Mouse (Mus musculus): ENCODE data around the gene Aak1.
"Not testable (repeated sequence)": the region's sequence is repeated elsewhere in the genome, so short reads cannot be mapped to it uniquely, and the experiment has no call there.

Gene Aak1

DNA sequence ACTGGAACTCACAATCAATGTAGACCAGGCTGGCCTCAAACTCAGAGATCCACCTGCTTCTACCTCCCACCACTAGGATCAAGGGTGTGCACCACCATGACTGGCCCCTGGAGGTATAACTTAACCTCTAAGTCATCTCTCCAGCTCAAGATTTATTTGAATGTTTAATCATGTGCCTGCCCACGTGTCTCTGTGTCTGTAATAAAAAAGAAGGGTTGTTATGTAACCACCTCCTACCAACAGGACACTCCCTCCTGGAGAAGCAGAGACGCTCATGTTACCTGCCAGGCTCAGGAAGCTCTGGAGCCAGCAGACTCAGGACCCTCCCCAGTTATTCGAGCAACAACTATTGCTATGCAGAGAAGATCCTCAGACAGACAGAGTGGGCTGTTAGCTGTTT is 7.4 kb upstream of the Aak1 start:
- DNase-seq (ENCODE audit: low read depth) = no peak

DNA sequence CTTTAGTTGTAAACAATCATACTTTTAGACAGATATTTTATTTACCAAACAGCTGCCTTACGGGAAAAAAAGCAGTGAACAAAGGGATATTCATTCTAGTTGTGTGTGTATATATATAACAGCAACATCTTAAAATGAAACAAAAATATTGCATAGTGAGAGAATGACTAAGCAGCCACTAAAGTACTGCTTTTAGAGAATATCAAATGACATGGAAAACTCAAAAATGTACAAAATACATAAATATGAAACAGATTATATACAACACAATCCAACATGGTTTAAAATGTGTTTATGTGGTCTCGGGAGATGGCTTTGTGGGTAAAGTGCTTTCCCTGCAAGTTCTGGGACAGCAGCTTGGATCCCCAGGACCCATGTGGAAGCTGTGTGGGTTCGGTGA is 5.7 kb upstream of the Aak1 start:
- DNase-seq (ENCODE audit: low read depth) = no peak

DNA sequence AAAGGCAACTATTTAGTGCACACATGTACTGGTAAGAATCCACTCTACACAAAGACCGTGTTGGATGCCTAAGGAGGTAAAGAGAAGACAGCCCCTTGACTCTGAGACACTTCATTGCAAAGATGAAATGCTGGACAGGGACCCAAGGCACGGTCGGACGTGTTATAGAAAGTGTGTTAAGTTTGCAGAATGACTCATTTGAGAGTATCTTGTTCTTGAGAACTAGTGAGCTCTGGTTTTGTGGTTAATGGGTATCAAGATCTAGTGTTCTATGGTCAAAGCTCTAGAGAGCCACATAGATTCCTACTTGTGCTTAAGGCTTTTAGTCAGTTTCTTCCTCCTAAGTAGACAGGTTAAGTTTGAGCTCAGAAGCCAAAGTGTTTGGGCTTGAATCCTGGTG is 2.9 kb upstream of the Aak1 start:
- DNase-seq (ENCODE audit: low read depth) = no peak

DNA sequence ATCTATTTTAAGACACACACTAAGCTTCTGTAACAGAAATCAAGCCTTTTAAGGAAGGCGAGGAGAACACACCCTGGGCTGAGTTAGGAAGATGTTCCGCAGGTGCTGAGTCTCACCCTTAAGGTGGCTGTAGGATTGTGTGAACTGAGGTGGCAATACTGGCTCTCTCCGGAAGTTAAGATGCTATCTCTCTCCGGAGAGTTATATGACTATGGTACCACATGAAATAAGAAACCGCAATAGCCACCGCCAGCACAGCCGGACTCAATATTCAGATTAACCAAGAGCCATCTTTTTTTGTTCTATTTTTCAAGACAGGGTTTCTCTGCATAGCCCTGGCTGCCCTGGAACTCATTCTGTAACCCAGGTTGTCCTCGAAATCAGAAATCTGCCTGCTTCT is 1.5 kb upstream of the Aak1 start:
- DNase-seq (ENCODE audit: low read depth) = no peak

DNA sequence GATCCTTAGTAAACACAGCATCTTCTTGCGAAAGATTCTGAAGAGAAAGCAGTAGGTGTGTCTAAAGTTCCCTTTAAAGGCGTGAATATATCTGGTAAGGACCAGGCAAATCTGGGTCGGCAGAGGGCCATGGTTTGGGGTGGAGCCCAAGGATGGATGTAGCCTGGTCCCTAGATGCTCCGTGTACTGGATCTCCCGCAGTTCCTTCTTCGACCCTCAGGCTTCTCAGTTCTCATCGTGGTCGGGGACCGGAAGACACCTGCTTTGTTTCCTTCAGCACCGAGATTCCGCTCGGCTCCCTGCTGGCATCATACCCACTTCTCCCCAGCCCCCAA is 770 bp upstream of the Aak1 start:
- DNase-seq (ENCODE audit: low read depth) = no peak

DNA sequence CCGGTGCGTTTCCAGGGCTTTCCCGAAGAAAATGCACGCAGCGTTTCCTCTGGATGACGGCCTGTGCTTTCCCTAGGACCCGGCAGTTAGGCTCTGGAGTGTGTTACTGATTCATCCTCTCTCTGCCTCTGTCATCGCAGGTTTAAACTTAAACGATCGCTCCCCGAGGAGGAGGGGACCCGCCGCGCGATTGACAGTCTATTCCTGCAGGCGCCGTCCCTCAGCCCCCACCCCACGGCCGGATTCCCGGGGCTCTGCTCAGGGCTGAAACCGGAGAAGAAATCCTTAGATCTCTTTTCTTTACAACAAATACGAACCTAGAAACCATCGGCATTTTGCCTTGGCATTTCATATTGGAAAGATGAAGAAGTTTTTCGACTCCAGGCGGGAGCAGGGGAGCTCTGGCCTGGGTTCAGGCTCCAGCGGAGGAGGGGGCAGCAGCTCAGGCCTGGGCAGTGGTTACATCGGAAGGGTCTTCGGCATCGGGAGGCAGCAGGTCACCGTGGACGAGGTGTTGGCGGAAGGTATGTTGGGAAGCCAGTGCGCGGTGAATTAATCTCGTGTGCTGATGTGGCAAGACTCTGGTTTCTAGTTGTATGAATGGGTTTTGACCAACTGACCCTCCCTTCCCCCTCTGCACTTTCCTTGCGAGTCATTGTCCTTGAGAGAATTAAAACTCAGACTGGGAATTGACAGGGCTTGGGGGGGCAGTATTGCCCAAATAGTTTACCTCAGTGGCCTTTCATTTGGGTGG is 552 bp downstream of the Aak1 start:
- no peak for DNase-seq (ENCODE audit: low read depth)

GRCm38 (mm10) chr6:86850588-86850987 is 1.3 kb downstream of the Aak1 start:
- no peak for DNase-seq (ENCODE audit: low read depth)

DNA sequence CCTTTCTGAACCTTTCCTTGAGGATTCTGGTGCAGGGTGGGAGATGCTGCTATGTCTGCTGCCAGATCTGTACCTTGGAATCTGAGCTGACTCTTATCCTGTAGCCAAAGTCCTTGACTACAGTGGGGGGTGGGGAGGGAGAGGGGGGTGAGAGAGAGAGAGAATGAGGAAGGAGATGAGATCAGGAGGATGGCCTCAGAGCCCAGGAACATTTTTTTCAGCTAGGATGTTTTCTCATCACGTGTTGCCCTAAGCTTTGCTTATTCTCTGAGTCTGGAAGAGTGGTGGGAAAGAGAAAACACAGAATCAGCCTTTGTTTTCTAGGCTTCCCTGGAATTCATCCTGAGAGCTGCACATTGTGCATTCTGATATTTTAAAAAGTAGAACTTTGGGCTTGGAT is 2.2 kb downstream of the Aak1 start:
- no peak for DNase-seq (ENCODE audit: low read depth)

- no peak for DNase-seq (ENCODE audit: low read depth)
Observed at GRCm38 (mm10) chr6:86853928-86854327, 4.6 kb downstream of the Aak1 start.

- DNase-seq (ENCODE audit: low read depth) = no peak
Observed at GRCm38 (mm10) chr6:86854941-86855340, 5.6 kb downstream of the Aak1 start.

GRCm38 (mm10) chr6:86858606-86859005 is 9.3 kb downstream of the Aak1 start:
- no peak for DNase-seq (ENCODE audit: low read depth)

DNA sequence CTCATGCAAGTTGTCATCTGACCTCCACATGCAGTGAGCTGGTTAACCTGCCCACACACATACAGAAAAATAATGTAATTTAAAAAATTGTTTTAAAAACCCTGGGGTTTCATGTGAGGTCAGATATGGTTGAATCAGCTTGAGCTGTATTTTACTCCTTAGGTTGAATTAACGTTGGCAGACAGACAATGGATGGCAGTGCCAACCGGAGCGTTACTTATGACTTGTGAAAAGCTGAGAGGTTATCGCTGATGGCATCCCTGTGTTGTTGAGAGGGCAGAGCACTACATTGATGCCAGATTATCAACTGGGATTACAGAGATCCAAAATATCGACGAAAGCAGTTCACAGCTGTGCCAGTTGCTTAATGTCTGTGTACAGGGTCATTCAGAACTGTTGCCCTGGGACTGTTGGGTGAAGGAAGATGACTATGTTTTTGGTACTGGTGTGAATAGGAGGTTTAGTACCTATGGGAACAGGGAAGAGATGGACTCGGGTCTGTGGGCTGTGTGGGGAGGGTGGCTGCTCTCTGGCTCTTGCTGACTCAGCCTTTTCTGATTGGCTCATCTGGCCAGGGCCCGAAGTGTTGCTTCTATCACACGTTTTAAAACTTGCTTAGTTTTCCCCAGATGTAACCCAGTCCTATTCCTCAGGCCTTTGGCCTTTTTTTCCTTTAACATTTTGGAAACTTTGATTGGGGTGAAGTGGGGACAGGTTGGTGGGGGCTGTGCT is 11.6 kb downstream of the Aak1 start:
- DNase-seq (ENCODE audit: low read depth) = no peak

GRCm38 (mm10) chr6:86864358-86864757 is 15.0 kb downstream of the Aak1 start:
- no peak for DNase-seq (ENCODE audit: low read depth)

DNA sequence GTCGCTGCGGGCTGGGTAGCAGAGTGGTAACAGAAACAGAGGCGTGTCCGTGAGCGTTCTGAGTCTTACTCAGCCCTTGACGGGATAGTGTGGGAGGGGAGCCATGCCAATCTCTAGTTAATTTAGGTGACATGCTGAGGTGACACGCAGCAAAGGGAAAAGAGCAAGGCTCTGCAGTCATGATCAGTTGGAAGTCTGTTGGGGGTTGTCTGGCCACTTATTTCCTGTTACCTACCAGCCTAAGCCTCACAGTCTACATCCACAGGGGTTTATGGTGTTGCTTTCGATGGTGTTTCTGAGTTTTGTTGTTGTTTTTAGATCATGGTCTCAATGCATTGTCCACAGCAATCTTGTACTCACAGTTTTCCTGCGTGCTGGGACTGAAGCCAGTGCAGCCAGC is 21.0 kb downstream of the Aak1 start:
- no peak for DNase-seq (ENCODE audit: low read depth)

DNA sequence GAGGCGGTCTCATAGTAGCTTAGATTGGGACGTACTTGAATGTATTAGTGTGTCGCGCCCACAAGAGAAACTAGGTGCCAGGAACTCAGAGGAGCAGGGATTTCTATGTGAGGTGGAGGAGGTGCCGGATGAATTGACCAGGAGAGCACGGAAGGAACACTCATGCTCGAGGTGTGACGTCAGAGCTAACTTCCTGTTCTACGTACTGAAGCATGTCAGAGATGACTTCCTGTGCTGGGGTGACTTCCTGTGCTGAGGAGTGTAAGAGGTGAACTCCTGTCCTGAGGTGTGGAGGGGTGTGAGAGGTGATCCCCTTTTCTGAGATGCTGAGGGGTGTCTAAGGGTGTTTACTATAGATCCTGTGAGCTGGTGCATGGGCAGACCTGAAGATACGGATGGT is 22.5 kb downstream of the Aak1 start:
- DNase-seq (ENCODE audit: low read depth) = no peak

GRCm38 (mm10) chr6:86874711-86875375 is 25.5 kb downstream of the Aak1 start:
- DNase-seq (ENCODE audit: low read depth) = no peak

GRCm38 (mm10) chr6:86876451-86876850 is 27.1 kb downstream of the Aak1 start:
- DNase-seq (ENCODE audit: low read depth) = no peak

- DNase-seq (ENCODE audit: low read depth) = not testable (repeated sequence)
Observed at GRCm38 (mm10) chr6:86878656-86879055, 29.3 kb downstream of the Aak1 start.

DNA sequence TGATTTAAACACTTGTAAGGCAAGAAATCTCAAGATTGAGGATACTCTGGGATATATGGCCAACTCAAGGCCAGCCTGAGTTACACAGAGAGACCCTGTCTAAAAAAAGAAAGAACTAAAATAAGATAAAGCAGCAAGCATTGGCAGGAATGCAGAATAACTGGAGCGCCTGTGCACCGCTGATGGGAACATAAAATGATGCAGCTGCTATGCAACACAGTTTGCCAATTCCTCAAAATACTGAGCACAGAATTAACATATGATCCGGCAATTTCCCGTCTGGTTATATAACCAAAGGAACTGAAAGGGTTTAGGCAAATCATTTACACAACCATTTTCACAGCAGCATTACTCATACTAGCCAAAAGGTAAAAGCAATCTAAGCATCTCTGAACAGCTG is 30.0 kb downstream of the Aak1 start:
- no peak for DNase-seq (ENCODE audit: low read depth)

DNA sequence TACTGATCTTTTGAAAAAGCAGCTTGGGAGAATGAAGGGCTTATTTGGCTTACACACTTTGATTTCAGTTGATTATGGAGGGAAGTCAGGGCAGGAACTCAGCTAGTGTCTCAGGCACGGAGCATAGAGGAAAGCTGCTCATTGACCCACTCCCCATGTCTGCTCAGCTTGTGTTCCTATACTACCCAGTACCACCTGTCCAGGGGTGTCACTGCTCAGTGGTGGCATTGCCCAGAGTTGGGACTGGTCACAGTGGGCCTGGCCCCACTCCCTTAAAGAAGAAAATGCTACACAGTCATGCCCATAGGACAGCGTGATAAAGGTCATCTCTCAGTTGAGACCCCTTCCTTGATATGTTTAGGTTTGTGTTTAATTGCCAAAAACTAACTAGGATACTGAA is 34.9 kb downstream of the Aak1 start:
- no peak for DNase-seq (ENCODE audit: low read depth)

DNA sequence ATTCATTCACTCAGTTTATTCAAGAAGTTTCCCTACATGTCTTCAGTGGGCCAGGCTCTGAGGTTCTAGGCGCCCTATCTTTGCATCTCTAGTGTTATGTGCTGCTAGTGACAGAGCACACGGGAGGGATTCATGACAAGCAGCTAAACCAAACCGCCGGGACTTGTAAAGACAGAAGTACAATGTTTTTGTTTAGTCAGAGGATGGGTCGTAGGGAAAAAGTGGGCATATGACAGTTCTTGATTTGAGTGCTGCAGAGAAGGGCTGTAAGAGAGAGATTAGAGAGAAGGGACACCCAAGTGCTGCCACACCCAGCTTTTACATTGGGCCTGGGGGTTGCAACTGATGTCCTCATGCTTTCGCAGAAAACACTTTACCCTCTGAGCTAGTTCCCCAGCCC is 35.4 kb downstream of the Aak1 start:
- DNase-seq (ENCODE audit: low read depth) = no peak

DNA sequence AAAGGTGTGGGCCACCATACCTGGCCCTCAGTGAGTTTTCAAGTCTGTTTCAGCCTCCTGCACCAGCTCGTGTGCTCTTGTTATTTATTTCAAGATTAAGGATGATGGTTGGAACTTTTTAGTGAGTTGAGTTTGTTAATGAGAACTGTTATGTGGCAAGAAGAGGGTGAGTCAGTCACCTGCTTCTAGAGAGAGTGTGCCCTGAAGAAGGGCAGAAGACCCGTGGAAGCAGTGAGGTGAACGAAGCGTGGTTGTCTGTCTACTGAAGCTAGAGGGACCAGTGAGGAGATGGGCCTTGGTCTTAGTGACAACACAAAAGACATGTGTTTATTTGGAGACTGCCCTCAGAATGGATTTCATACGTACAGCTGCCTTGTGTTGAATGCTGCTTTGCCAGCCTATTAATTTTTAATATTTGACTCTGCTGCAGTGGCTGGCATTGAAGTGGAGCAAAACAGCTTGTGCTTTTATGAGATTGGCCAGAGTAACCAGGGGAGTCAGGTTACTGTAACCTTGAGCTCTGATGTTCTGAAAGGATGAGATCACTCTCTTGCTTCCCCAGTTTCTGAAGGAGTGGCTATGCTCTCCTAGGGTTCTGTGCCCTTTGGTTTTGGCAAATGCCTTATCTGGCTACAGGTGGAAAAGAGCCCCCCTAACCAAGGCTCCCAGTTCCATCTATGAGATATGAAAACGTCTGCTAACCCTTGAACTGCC is 36.7 kb downstream of the Aak1 start:
- no peak for DNase-seq (ENCODE audit: low read depth)

DNA sequence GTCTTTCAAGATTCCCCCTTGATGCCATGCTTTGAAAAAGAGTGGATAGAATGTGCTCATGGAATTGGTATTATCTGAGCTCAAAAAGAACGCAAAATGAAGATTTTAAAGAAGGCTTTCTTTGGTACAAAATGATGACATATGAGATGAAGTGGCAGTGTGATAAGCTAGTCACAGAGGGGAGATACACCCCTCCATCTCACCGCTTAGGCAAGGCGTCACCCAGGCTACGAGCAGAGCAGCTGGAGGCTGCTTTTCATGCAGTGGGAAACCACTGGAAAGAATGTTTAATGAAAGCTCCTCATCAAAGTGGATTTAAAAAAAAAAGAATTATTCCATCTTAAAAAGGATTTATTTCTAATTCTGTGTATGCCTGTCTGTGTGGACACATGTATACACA is 37.5 kb downstream of the Aak1 start:
- DNase-seq (ENCODE audit: low read depth) = no peak
